8 mouse cellular contexts compared by ENCODE assay signal in the genomic region with DNA sequence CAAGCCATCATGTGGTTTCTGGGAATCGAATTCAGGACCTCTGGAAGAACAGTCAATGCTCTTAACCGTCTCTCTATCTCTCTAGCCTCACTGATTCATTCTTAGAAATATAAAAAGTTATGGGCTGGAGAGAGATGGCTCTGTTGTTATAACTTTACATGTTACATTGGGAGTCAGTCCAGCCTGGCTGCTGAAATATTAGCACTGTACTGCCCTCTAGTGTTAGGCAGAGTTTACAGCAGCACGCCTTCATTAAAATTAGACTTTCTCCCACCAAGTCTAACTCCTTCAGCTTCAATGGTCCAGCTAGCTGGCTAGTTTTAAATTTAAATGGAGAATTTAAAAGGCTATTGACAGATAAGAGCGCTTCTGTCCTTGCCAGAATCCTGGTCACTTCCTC. TPM values are rescaled to one million over a fixed set of nuclear protein-coding genes. Genes with fewer than 3 reads are reported as not detected.
DNase-seq lines count a peak whose midpoint lies in the region; TF ChIP-seq lines count a peak whose summit lies in the region.

No protein-coding gene starts in this region.

- H3K9ac ChIP-seq in heart, adult 2 months (ENCODE audit: low read depth, low read length): no peak overlapping the region

- no peak for DNase-seq in heart, adult 2 months
- no peak for DNase-seq in heart, postnatal 25 days (ENCODE audit: low spot score)
- DNase-seq in spleen, adult 2 months (ENCODE audit: low read depth in 1 of 2, low spot score in 2 of 2): peak in 1 of 2 experiments; percentile 12
- no peak for DNase-seq in spleen, postnatal 14 days (ENCODE audit: low spot score in 2 of 2)
- peak; percentile 23 to 43 for DNase-seq in cerebellum, postnatal 25 days
- peak; percentile 51 for DNase-seq in kidney, adult 9 months
- DNase-seq in naive thymus-derived CD4-positive, alpha-beta T cell, adult 2 months (ENCODE audit: low read depth): peak; percentile 70
- DNase-seq in spleen, postnatal 4 days (ENCODE audit: low spot score in 2 of 2): no peak

- H3K27me3 ChIP-seq in heart, adult 2 months (ENCODE audit: control insufficient read depth, insufficient read depth, low read length): no peaks in the 10 kb centered on the region
- H3K27me3 ChIP-seq in spleen, adult 2 months (ENCODE audit: control insufficient read depth, insufficient read depth, low read length): no peaks in the 10 kb centered on the region; the same call in 1 of the 2 replicates

- no peaks in the 10 kb centered on the region; the same call in 1 of the 2 replicates for H3K4me1 ChIP-seq in heart, adult 2 months (ENCODE audit: control insufficient read depth, insufficient read depth, low read length)
- H3K4me1 ChIP-seq in spleen, adult 2 months (ENCODE audit: control insufficient read depth, insufficient read depth, insufficient read length): no peaks in the 10 kb centered on the region

- peak; percentile 96 for TF ChIP-seq CTCF in heart, adult 2 months (IDR thresholded peaks at IDR 0.05)
- peak; percentile 44; the same call in 1 of the 2 replicates for TF ChIP-seq CTCF in spleen, adult 2 months (IDR thresholded peaks at IDR 0.05; ENCODE audit: extremely low read depth, insufficient read depth, insufficient read length, insufficient replicate concordance)

- no peaks in the 10 kb centered on the region for H3K36me3 ChIP-seq in heart, adult 2 months (ENCODE audit: control insufficient read depth, insufficient read depth, low read length)
- no peaks in the 10 kb centered on the region for H3K36me3 ChIP-seq in spleen, adult 2 months (ENCODE audit: control insufficient read depth, insufficient read depth, low read length)

- no peaks in the 10 kb centered on the region for H3K79me2 ChIP-seq in heart, adult 2 months (replicated peaks; ENCODE audit: control insufficient read depth, insufficient read depth, low read length)

- no peak for TF ChIP-seq POLR2A in heart, adult 2 months (IDR thresholded peaks at IDR 0.05; ENCODE audit: insufficient read depth, low read depth, low read length)
- no peak for TF ChIP-seq POLR2A in spleen, adult 2 months (IDR thresholded peaks at IDR 0.05; ENCODE audit: low read depth, low read length)

- intact Hi-C loops in heart, adult 2 months (cut with DNase I): loop anchor here (2.0 to 5.0 kb wide), 2 partner anchors 119 to 282 kb away; no protein-coding TSS in a partner anchor
- intact Hi-C loops in heart, postnatal 25 days (cut with DNase I): loop anchor here (5.0 kb wide), 1 partner anchor 279 kb away; no protein-coding TSS in a partner anchor

- no peak overlapping the region for H3K27ac ChIP-seq in heart, adult 2 months
- H3K27ac ChIP-seq in spleen, adult 2 months (ENCODE audit: insufficient read depth, low read length): no peak overlapping the region

- WGBS in heart, adult 2 months: 7% methylated on average over 4 of the region's 4 CpGs
- WGBS in spleen, adult 2 months: 6% methylated on average over 4 of the region's 4 CpGs

- no peak for TF ChIP-seq EP300 in heart, adult 2 months (IDR thresholded peaks at IDR 0.05; ENCODE audit: insufficient read depth, low read depth, low read length)

- H3K4me3 ChIP-seq in heart, adult 2 months: no peak overlapping the region
- no peak overlapping the region for H3K4me3 ChIP-seq in spleen, adult 2 months (ENCODE audit: extremely low read depth, insufficient read depth, insufficient read length)

RNA-seq across cellular contexts. Expression of a gene that starts 7.8 kb away (rescaled TPM):
- 10 to 100 TPM; 13.3 to 16.9 TPM for total RNA-seq in heart, adult 2 months (2021)
- polyA plus RNA-seq in heart, adult 2 months (2012; rRNA removed): 8.2 and 9.0 TPM in 2 replicates
- 1 to 10 TPM; 8.6 to 9.1 TPM for total RNA-seq in heart, postnatal 25 days (2021)
- 5.2 and 6.4 TPM in 2 replicates for polyA plus RNA-seq in spleen, adult 2 months (2012; rRNA removed)

RNA-seq across cellular contexts. Expression of a gene that starts 27.0 kb away (rescaled TPM):
- total RNA-seq in heart, adult 2 months (2021): 10 to 100 TPM; 12.5 to 14.3 TPM
- polyA plus RNA-seq in heart, adult 2 months (2012; rRNA removed): 10.1 and 13.8 TPM in 2 replicates
- total RNA-seq in heart, postnatal 25 days (2021): 10 to 100 TPM in 1 of 2 experiments, 1 to 10 TPM in 1; 9.8 to 12.1 TPM
- polyA plus RNA-seq in spleen, adult 2 months (2012; rRNA removed): 17.1 and 44.4 TPM in 2 replicates

Comparison
In these comparisons a context has a peak if more than half of its experiments do, and no peak if none do; other contexts are left out.
1. DNase-seq: peak in cerebellum, postnatal 25 days (2 of 2), kidney, adult 9 months (single experiment) and naive thymus-derived CD4-positive, alpha-beta T cell, adult 2 months (single experiment); none in heart, adult 2 months (0 of 2), heart, postnatal 25 days (single experiment), spleen, postnatal 14 days (0 of 2) and spleen, postnatal 4 days (0 of 2).